Mouse (Mus musculus): ENCODE measurements around the gene Card14.

DNA sequence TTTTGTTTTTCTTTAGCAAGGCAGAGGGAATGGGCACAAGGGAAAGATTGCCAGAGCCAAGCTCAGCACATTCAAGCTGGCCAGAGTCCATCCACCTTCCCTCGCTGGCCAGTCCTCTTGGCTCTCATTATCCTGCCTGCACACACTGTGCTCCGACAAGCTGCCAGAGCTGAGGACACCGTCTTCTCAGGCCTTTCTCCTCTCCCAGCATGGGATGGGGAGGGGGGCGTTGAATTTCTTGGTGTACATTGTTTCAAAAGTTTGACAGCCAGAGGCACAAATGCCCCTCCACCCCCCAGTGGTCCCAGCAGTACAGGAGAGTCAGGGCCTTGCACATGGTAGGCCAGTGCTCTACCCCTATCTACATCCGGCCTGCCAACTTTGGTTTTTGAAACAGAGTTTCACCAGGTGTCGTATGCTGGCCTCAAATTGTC, 40.3 kb upstream of the Card14 start:
- TF ChIP-seq CTCF (IDR thresholded peaks at IDR 0.05; ENCODE audit: insufficient read depth, low read depth, low read length) (no peak), POLR2A (IDR thresholded peaks at IDR 0.05; ENCODE audit: insufficient read depth, low read depth, low read length) (no peak)

All from olfactory bulb, adult 2 months (tissue).